Mouse (Mus musculus): Measurements from ENCODE around the gene Pcnx. TPM values are rescaled to one million over a fixed set of nuclear protein-coding genes. Genes with fewer than 3 reads are reported as not detected.

Pcnx gene
- polyA plus RNA-seq, 1 experiment from 2014 or later: 13.0 TPM

- H3K27ac ChIP-seq (ENCODE audit: low read depth, low read length): peak overlapping the region; percentile 93
- no peaks in the 10 kb centered on the region for H3K9me3 ChIP-seq (ENCODE audit: control insufficient read depth, low read length)
- H3K27me3 ChIP-seq (ENCODE audit: control insufficient read depth, insufficient read depth, low read length): no peaks in the 10 kb centered on the region; the same call in 1 of the 2 replicates
- DNase-seq (ENCODE audit: low spot score) (peak; percentile 76), ATAC-seq (ENCODE audit: low FRiP score) (peak; percentile 82)
- peaks cover 9% of the 10 kb centered on the region for H3K4me1 ChIP-seq (replicated peaks; ENCODE audit: control insufficient read depth, insufficient read depth, low read length)
- H3K4me2 ChIP-seq (replicated peaks; ENCODE audit: low read depth, low read length): peak overlapping the region; percentile 69
- H3K4me3 ChIP-seq (ENCODE audit: low read depth, low read length): peak overlapping the region; percentile 96
- no peaks in the 10 kb centered on the region for H3K36me3 ChIP-seq (ENCODE audit: control insufficient read depth, insufficient read depth, low read length)
- under 1% methylated on average over 105 of the region's 107 CpGs for WGBS
- peak overlapping the region; percentile 94 for H3K9ac ChIP-seq (ENCODE audit: low read depth, low read length)
Observed at GRCm38 (mm10) chr12:81860308-81861181, 722 bp downstream of the Pcnx start.

GRCm38 (mm10) chr12:81861199-81862085 is 1.6 kb downstream of the Pcnx start:
- peaks cover 9% of the 10 kb centered on the region for H3K4me1 ChIP-seq (replicated peaks; ENCODE audit: control insufficient read depth, insufficient read depth, low read length)
- H3K27me3 ChIP-seq (ENCODE audit: control insufficient read depth, insufficient read depth, low read length): no peaks in the 10 kb centered on the region; the same call in 1 of the 2 replicates
- no peaks in the 10 kb centered on the region for H3K9me3 ChIP-seq (ENCODE audit: control insufficient read depth, low read length)
- H3K27ac ChIP-seq (ENCODE audit: low read depth, low read length): peak overlapping the region; percentile 93; the same call in 1 of the 2 replicates
- no peak for ATAC-seq (ENCODE audit: low FRiP score)
- 28% methylated on average over 18 of the region's 18 CpGs for WGBS
- H3K36me3 ChIP-seq (ENCODE audit: control insufficient read depth, insufficient read depth, low read length): no peaks in the 10 kb centered on the region
- peak; percentile 55 for DNase-seq (ENCODE audit: low spot score)
- H3K4me2 ChIP-seq (replicated peaks; ENCODE audit: low read depth, low read length): peak overlapping the region; percentile 69
- H3K9ac ChIP-seq (ENCODE audit: low read depth, low read length): peak overlapping the region; percentile 94
- peak overlapping the region; percentile 96 for H3K4me3 ChIP-seq (ENCODE audit: low read depth, low read length)

GRCm38 (mm10) chr12:81862351-81862802 is 2.6 kb downstream of the Pcnx start:
- Histone ChIP-seq H3K9ac (ENCODE audit: low read depth, low read length) (no peak overlapping the region), H3K9me3 (ENCODE audit: control insufficient read depth, low read length) (no peaks in the 10 kb centered on the region), H3K27me3 (ENCODE audit: control insufficient read depth, insufficient read depth, low read length) (no peaks in the 10 kb centered on the region; the same call in 1 of the 2 replicates), H3K4me3 (ENCODE audit: low read depth, low read length) (0 out of 2 replicates have a peak overlapping the region, but pooled peaks have one; percentile 96), H3K4me1 (replicated peaks; ENCODE audit: control insufficient read depth, insufficient read depth, low read length) (peaks cover 9% of the 10 kb centered on the region), H3K4me2 (replicated peaks; ENCODE audit: low read depth, low read length) (peak overlapping the region; percentile 69; the same call in 1 of the 2 replicates), H3K27ac (ENCODE audit: low read depth, low read length) (no peak overlapping the region), H3K36me3 (ENCODE audit: control insufficient read depth, insufficient read depth, low read length) (no peaks in the 10 kb centered on the region)
- ATAC-seq (ENCODE audit: low FRiP score) (no peak), DNase-seq (ENCODE audit: low spot score) (no peak)
- 30% methylated on average over 8 of the region's 8 CpGs for WGBS

GRCm38 (mm10) chr12:81863949-81864348 is 4.1 kb downstream of the Pcnx start:
- ATAC-seq (ENCODE audit: low FRiP score): no peak
- Histone ChIP-seq H3K9ac (ENCODE audit: low read depth, low read length) (no peak overlapping the region), H3K27me3 (ENCODE audit: control insufficient read depth, insufficient read depth, low read length) (no peaks in the 10 kb centered on the region; the same call in 1 of the 2 replicates), H3K4me2 (replicated peaks; ENCODE audit: low read depth, low read length) (no peak overlapping the region), H3K4me3 (ENCODE audit: low read depth, low read length) (no peak overlapping the region), H3K36me3 (ENCODE audit: control insufficient read depth, insufficient read depth, low read length) (no peaks in the 10 kb centered on the region), H3K9me3 (ENCODE audit: control insufficient read depth, low read length) (no peaks in the 10 kb centered on the region), H3K27ac (ENCODE audit: low read depth, low read length) (no peak overlapping the region), H3K4me1 (replicated peaks; ENCODE audit: control insufficient read depth, insufficient read depth, low read length) (peaks cover 9% of the 10 kb centered on the region)
- no peak for DNase-seq (ENCODE audit: low spot score)
- WGBS: 93% methylated on average over 4 of the region's 4 CpGs

- H3K4me2 ChIP-seq (replicated peaks; ENCODE audit: low read depth, low read length): no peak overlapping the region
- no peak for ATAC-seq (ENCODE audit: low FRiP score)
- 93% methylated on average over 6 of the region's 6 CpGs for WGBS
Observed at GRCm38 (mm10) chr12:81865183-81865582, 5.4 kb downstream of the Pcnx start.

GRCm38 (mm10) chr12:81867316-81867715 is 7.5 kb downstream of the Pcnx start:
- no peak for DNase-seq (ENCODE audit: low spot score)
- WGBS: 90% methylated on average over 4 of the region's 4 CpGs
- H3K4me2 ChIP-seq (replicated peaks; ENCODE audit: low read depth, low read length): no peak overlapping the region

More at GRCm38 (mm10) chr12:81865183-81865582, 5.4 kb downstream of the Pcnx start:
- no peaks in the 10 kb centered on the region for H3K9me3 ChIP-seq (ENCODE audit: control insufficient read depth, low read length)
- H3K4me1 ChIP-seq (replicated peaks; ENCODE audit: control insufficient read depth, insufficient read depth, low read length): peaks cover 9% of the 10 kb centered on the region
- no peaks in the 10 kb centered on the region for H3K36me3 ChIP-seq (ENCODE audit: control insufficient read depth, insufficient read depth, low read length)
- H3K27ac ChIP-seq (ENCODE audit: low read depth, low read length): no peak overlapping the region
- DNase-seq (ENCODE audit: low spot score): no peak
- H3K27me3 ChIP-seq (ENCODE audit: control insufficient read depth, insufficient read depth, low read length): no peaks in the 10 kb centered on the region; the same call in 1 of the 2 replicates
- H3K4me3 ChIP-seq (ENCODE audit: low read depth, low read length): no peak overlapping the region
- no peak overlapping the region for H3K9ac ChIP-seq (ENCODE audit: low read depth, low read length)

GRCm38 (mm10) chr12:81869205-81869940 is 9.6 kb downstream of the Pcnx start:
- Histone ChIP-seq H3K36me3 (ENCODE audit: control insufficient read depth, insufficient read depth, low read length) (no peaks in the 10 kb centered on the region), H3K27me3 (ENCODE audit: control insufficient read depth, insufficient read depth, low read length) (no peaks in the 10 kb centered on the region), H3K4me3 (ENCODE audit: low read depth, low read length) (no peak overlapping the region), H3K4me1 (replicated peaks; ENCODE audit: control insufficient read depth, insufficient read depth, low read length) (no peaks in the 10 kb centered on the region), H3K4me2 (replicated peaks; ENCODE audit: low read depth, low read length) (no peak overlapping the region), H3K27ac (ENCODE audit: low read depth, low read length) (no peak overlapping the region), H3K9ac (ENCODE audit: low read depth, low read length) (no peak overlapping the region), H3K9me3 (ENCODE audit: control insufficient read depth, low read length) (no peaks in the 10 kb centered on the region)
- DNase-seq (ENCODE audit: low spot score): no peak
- WGBS: 77% methylated on average over 3 of the region's 3 CpGs
- no peak for ATAC-seq (ENCODE audit: low FRiP score)

More at GRCm38 (mm10) chr12:81867316-81867715, 7.5 kb downstream of the Pcnx start:
- no peaks in the 10 kb centered on the region for H3K9me3 ChIP-seq (ENCODE audit: control insufficient read depth, low read length)
- no peaks in the 10 kb centered on the region for H3K36me3 ChIP-seq (ENCODE audit: control insufficient read depth, insufficient read depth, low read length)
- H3K27me3 ChIP-seq (ENCODE audit: control insufficient read depth, insufficient read depth, low read length): no peaks in the 10 kb centered on the region; the same call in 1 of the 2 replicates
- H3K4me1 ChIP-seq (replicated peaks; ENCODE audit: control insufficient read depth, insufficient read depth, low read length): peaks cover 5% of the 10 kb centered on the region
- ATAC-seq (ENCODE audit: low FRiP score): no peak
- no peak overlapping the region for H3K27ac ChIP-seq (ENCODE audit: low read depth, low read length)
- H3K9ac ChIP-seq (ENCODE audit: low read depth, low read length): no peak overlapping the region
- H3K4me3 ChIP-seq (ENCODE audit: low read depth, low read length): no peak overlapping the region

GRCm38 (mm10) chr12:81873345-81873744 is 13.5 kb downstream of the Pcnx start:
- H3K36me3 ChIP-seq (ENCODE audit: control insufficient read depth, insufficient read depth, low read length): no peaks in the 10 kb centered on the region
- no peak overlapping the region for H3K4me2 ChIP-seq (replicated peaks; ENCODE audit: low read depth, low read length)
- no peak overlapping the region for H3K27ac ChIP-seq (ENCODE audit: low read depth, low read length)
- H3K4me3 ChIP-seq (ENCODE audit: low read depth, low read length): no peak overlapping the region
- H3K4me1 ChIP-seq (replicated peaks; ENCODE audit: control insufficient read depth, insufficient read depth, low read length): no peaks in the 10 kb centered on the region
- DNase-seq (ENCODE audit: low spot score) (no peak), ATAC-seq (ENCODE audit: low FRiP score) (no peak)
- H3K9me3 ChIP-seq (ENCODE audit: control insufficient read depth, low read length): no peaks in the 10 kb centered on the region
- no peaks in the 10 kb centered on the region for H3K27me3 ChIP-seq (ENCODE audit: control insufficient read depth, insufficient read depth, low read length)
- WGBS: 66% methylated on average over 4 of the region's 4 CpGs
- H3K9ac ChIP-seq (ENCODE audit: low read depth, low read length): no peak overlapping the region
